Mouse (Mus musculus) embryo, embryonic 10.5 days (tissue): ENCODE results near the gene Tcf7l1.

ENCODE experiments used
- DNase-seq: peaks from one replicate; pipeline ENCODE4 v3.0.0-alpha.2; 2015; ENCODE audit warnings: low spot score

Tcf7l1 gene

DNA sequence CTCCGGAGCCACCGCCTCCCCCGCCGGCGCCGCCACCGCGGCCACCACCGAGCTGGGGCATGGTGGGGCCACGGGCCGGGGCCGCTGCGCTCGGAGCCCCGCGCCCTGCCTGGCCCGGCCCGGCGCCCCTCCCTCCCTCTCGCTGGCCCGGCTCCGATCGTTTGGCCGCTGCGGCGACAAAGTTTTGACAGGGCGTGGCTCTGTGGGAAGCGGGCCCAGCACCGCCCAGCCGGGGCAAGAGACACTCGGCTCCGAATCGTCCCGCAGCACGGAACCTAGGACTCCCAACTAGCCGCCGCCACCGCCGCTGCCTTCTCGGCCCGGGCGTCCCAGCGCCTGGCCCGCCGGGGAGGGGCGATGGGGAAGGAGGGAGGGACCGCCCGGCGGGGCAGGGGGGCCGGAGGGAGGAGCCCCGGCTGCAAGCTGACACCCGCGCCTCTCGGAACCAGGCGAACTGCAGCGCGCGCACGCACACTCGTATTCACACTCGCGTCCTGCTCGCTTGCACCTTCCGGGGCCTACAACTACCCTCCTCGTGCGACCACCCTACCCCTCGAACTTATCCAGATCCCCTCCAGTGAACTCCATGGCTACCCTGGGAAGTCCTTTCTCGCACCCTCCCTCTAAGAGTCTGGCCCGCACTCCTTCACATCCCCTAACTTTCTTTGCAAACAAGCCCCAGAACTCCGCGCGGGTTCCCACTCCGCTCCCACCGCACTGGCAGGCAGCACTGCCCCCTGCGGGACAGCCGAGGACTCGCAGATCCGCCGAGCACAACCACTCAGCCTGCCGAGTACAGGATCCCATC, at the start of gene Tcf7l1:
Gene Tcf7l1, minus strand, starts transcription at position 363 of the 808 bp plus-strand sequence.
- peak; percentile 94 for DNase-seq

DNA sequence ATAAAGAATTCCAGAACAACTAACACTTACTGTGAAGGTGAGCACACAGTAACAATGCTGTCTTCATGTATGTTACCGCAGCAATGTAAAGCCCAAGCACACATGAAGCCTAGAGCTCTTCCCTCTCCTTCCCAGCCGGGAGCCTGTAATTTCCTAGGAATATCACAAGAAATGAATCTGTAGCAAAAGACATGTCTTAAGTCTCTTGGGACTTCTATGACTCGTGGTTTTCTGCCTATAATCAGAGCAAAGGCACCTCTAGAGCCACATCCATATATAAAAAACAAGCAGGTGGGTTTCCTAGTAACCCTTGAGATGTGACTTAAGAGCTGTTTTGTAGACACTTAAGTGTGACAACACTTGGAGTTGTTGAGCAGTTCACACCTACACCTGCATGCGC, 48.7 kb upstream of the Tcf7l1 start:
- no peak for DNase-seq

DNA sequence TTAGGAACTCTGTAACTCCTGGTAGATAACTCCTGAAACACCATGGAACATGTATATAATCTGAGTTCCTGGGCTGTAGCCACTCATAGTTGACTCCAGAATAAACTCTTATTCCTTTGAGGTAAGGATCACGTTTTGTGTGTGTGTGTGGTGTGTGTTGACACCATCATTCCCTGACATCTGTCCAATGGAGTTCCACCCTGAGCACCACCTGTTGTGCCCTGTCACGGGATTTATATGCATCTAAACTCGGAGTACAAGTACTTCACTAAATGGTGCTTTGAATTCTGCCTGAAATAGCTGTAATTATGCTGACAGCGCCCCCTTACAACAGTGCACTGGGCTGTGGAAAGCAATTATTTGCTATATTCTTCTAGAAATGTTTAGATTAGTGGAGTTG, 45.5 kb upstream of the Tcf7l1 start:
- DNase-seq = no peak

DNA sequence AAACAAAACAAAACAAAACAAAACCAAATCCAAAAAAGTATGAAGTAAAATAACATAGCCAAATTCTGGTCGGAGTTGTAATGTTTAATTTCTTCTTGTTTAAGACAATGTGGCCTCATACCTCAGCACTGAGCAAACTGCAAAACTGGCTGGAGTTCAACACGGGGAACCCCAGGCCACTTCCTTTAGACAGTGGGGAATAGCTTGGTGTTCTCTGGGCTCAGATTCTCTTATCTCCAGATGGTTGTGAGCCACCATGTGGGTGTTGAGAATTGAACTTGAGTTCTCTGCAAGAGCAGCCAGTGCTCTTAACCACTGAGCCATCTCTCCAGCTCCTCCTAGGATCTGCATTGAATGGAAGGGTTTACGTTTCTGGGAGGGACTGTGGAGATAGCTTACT, 42.8 kb upstream of the Tcf7l1 start:
- DNase-seq = no peak

DNA sequence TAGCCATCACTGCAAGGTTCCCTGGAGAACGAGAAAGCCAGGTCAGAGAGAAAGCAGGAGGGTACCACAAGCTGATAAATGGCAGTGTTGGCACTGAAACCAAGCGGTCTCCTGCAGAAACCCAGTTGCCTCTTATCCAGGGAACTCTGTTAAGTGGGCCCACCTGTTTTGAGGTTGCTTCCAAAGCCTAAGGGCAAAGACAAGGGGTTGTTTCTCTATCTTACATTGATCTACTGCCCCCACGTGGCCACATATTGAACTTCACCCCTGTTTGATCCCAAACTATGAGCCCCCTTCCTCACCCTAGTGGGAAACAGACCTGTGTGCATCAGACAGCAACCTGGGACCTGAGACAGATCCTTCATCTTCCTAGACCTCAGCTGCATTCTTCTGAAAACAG, 42.2 kb upstream of the Tcf7l1 start:
- peak; percentile 91 for DNase-seq

DNA sequence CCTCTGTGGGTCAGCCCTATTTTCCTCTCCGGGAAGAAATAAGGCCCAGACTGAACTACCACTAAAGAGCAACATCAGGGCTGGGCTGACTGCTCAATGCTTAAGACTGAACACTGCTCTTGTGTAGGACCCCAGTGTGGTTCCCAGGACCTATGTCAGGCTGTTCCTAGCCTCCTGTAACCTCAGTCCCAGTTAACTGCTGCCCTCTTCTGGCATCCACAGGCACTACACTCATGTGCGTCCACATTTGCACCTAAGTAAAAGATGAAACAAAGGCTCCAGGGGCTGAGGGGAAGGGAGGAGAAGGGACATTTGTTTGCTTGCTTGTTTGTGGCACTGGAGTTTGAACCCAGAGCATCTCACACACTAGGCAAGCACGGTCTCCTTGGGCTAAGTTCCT, 39.8 kb upstream of the Tcf7l1 start:
- DNase-seq = peak; percentile 59

DNA sequence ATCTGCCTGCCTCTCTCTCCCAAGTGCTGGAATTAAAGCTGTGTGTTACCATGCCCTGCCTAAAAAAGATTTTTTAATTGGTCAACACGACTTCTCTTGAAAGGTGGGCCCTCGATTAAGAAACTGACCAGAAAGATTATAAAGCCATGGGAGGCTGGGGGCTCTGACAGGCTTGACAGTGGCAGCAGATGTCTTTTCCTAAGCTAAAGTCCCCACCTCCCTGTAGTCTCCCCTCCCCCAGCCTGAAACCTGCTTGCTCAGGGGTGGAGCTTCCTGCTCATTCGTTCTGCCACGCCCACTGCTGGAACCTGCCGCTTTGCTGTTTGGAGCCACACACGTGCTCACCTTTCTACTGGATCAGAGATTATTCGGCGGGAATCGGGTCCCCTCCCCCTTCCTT, 39.0 kb upstream of the Tcf7l1 start:
- DNase-seq = peak; percentile 21

DNA sequence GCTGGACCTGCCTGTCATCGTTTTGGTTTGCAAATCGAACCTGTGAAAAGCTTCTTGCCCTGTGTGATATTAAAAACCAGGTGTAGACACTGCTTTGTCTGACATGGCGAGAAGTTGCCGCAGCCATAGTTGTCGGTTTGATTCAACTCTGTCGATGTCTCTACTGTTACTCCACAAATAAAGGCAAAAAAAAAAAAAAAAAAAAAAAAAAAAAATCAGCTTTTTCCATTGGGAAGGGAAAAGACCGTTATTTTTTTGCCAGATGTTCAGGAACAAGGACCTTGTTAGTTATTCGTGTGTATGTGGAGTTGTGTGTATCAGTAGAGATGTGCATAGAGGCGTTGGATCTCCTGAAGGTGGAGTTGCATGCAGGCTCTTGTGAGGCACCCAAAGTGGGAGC, 36.7 kb upstream of the Tcf7l1 start:
- DNase-seq = no peak

DNA sequence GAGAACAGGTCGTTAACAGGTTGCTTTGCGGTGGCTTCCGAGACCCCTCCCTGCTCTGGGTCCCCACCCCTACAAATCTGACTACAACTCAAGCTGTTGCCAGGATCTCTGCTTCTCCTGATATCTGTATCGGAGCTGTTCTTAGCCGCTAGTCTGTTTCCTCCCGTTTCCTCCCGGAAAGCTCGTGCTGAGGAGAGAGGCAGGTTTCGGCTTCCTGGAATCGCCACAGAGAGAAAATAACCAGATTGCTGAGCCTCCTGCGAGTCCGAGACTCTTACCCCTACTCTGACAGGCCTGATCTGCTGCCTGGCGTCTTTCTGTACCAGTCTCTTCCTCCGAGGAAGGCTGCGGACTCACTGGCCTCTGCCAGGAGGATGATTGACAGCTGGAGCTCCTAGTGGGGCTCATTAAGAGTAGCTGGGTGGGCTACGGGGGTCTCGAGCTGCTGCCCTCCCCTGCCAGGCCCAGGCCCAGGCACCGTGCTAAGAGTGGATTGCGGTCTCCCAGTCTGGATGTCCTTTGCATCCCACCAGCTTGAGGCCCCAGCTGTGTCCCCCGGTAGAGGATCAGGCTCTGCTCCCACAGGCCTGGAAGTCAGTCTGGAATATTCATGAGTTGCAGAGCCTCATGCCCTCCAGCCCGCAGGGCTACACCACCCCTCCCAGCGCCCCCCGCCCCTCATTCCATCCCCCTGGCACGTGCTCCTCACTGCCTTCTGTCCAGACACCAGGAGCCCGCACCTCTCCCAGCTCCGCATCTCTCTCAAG, 36.1 kb upstream of the Tcf7l1 start:
- peak; percentile 39 for DNase-seq

DNA sequence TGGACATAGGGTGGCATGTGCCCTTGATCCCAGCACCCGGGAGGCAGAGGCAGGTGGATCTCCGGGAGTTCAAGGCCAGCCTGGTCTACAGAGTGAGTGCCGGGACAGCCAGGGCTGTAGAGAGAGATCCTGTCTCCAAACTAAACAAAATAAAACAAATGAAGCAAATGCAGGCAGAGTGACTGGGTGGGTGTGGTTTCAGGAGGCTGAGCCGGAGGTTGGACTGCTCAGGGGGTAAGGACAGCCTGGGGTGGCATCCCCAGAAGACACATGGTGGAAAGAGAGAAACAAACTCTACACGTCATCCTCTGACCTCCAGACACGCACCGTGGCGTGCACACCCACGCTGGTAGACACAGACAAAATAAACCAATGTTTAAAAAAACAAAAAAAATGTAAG, 24.4 kb upstream of the Tcf7l1 start:
- DNase-seq = no peak

DNA sequence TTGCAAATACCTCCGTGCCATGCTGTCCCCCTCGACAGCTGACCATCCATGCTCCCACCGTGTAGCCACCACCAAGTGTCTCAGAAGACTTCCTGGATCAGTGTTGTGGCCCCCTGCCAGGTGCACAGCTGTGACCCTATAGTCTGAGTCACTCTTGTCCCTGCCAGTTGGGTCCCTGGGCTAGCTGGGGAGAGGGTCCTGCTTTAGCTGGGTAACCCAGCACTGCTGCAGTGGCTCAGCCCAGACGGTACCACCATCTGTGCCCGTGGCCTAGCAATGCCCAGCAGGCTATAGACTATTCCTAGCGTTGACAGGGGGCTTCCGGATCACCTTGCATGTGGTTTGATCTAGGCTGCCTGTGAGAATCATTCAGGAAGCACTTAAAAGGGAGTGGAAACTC, 21.2 kb upstream of the Tcf7l1 start:
- no peak for DNase-seq

DNA sequence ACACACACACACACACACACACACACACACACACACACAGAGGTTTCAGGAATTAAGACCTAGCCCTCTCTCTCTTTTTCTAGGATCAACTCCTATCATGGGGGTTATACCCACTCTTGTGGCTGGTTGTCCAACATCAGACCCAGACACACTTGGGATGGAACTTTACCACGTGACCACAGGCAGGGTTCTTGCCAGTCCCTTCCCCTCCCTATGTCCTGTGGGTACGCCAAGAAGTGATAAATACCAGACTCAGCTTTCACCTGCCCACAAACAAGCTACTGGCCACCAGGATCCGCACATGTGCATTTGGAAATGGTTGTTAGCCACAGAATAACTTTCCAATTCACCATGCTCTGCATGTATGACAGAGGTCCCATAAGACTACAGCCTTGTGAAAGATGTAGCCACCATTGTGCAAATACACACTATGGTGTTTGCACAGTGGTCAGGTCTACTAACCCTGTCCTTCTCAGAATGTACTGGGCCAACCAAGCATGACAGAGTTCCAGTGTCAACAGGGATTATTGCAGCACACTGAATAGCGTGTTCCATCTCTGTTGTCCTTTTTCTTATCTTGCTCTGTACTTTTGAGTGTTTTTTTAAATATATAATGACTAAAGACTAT, 20.6 kb upstream of the Tcf7l1 start:
- DNase-seq = no peak

DNA sequence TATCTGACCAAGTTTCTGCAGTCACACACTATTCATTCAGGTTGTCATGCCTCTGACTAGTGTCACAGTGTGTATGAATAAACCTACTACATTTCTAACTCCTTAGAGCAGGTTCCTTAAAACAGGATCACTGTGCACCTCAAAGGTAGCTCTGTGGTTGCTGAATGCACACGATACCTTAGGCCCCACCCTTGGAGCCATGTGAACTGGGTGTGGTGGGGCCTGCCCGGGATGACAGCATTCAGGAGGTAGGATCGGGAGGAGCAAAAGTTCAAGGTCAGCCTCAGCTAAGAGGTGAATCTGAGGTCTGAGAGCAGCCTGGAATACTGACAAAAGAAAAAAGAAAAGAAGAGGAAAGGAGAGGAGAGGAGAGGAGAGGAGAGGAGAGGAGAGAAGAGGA, 19.3 kb upstream of the Tcf7l1 start:
- DNase-seq = no peak

DNA sequence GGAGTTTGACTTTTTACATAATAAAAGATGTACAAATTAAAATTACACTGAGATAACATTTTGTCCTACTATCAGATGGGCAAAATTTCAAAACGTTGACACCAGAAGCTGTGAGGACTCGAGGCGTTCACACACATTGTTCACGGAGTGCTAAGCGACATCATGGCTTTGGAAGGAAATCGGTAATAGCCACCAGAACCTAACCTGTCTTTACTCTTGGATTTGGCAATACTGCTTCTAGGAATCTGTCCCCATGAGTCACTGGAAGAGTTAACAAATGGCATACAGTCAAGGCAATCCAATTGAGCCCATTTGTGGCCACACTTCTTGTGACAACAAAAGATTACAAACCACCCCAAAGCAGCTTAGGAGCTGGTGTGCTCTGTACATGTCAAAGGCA, 14.6 kb upstream of the Tcf7l1 start:
- no peak for DNase-seq

DNA sequence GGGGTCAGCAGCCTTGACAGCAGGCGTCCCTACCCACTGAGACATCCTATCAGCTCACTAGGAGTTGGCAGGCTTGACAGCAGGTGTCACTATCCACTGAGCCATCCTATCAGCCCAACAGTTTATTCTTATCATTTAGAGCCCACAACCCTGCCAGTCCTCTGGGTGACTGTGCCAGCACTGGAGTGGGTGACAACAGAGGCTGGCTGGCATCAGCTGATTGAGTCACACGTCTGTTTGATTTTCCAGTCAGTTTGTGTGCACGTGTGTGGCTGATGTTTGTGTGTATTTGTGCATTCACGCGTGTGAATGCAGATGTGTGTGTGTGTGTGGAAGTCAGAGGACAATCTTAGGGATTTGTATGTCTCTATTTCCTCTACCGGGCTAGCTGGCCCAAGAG, 13.1 kb upstream of the Tcf7l1 start:
- DNase-seq = no peak

DNA sequence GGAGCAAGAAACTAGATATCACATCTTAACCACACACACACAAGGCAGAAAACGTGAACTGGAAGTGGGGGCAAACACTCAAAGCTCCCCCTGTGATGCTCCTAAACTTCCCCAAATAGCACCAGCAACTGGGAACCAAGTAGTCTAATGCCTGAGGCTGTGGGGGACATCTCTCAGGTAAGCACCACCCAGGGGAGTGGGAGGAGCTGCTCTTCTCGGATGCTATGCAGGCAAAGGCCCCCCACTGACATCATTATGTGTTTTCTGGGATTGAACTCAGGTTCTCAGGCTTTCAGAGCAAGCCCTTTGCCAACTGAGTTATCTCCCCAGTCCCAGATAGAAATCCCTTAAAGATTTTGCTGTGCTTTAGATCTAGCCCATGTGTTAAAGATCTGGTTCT, 11.6 kb upstream of the Tcf7l1 start:
- DNase-seq = no peak

DNA sequence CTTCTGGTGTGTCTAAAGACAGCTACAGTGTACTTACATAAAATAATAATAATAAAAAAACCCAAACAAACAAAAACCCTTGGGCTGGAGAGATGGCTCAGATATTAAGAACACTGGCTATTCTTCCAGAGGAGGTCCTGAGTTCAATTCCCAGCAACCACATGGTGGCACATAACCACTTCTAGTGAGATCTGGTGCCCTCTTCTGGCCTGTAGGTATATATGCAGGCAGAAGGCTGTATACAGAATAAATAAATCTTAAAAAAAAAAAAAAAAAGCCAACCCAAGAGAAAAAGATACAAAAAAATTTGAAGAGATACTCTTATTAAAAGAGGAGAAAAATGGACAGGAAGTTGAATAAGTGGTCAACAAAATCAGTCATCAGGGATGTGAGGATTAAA, 8.7 kb upstream of the Tcf7l1 start:
- DNase-seq = no peak

DNA sequence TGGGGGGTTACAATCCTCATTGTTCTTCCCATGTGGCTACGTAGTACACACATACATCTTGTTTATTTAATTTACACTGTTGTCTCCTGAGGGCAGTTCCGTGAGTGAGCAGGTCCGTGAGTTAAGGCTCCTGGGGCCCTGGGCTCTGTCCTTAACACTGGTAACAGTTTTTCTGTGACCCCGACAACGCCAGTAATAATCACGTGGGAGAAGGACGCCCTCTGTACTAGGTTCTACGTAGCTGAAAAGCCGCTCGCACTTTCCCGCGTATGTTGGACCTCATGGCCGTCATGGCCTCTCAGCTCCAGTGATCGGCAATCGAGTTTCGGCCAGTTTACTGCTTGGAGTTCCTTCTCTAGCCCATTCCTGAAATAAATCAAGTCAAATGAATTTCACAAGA, 6.4 kb upstream of the Tcf7l1 start:
- no peak for DNase-seq

DNA sequence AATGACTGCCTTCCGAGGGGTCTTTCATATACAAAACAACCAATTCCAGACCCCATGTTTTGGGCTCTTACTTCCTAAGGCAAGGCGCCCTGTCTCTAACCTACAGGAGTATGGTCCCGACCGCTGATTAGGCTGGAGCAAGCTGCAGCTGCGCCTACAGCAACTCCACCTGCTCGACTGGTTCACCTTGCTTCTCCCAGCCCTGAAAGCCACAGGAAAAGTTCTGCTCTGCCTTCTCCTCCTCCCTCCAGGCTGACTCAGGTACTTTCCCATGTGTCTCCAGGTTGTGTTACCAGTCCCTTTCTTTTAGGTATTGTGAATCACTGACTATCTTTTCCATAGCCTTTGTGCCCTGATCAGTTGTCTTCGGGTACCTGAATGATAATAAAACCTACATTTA, 5.8 kb upstream of the Tcf7l1 start:
- DNase-seq = no peak

DNA sequence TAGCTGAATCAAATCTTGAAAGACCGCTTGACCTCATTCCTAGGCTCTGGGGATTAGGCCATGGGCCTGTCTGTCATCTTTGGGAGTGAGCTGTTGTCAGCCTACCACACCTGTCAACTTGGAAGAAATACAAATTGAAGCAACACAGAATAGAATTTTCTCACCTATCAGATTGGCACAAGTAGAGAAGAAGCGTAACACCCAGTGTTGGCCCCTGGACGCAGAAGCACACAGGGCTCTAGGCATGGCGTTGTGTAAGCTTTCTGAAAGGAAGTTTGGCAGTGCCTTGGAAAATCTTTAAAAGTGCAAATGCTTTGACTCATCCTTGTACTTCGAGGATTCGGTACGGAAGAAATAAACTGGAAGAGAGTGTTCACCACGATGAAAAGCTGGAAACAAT, 3.6 kb upstream of the Tcf7l1 start:
- DNase-seq = no peak

DNA sequence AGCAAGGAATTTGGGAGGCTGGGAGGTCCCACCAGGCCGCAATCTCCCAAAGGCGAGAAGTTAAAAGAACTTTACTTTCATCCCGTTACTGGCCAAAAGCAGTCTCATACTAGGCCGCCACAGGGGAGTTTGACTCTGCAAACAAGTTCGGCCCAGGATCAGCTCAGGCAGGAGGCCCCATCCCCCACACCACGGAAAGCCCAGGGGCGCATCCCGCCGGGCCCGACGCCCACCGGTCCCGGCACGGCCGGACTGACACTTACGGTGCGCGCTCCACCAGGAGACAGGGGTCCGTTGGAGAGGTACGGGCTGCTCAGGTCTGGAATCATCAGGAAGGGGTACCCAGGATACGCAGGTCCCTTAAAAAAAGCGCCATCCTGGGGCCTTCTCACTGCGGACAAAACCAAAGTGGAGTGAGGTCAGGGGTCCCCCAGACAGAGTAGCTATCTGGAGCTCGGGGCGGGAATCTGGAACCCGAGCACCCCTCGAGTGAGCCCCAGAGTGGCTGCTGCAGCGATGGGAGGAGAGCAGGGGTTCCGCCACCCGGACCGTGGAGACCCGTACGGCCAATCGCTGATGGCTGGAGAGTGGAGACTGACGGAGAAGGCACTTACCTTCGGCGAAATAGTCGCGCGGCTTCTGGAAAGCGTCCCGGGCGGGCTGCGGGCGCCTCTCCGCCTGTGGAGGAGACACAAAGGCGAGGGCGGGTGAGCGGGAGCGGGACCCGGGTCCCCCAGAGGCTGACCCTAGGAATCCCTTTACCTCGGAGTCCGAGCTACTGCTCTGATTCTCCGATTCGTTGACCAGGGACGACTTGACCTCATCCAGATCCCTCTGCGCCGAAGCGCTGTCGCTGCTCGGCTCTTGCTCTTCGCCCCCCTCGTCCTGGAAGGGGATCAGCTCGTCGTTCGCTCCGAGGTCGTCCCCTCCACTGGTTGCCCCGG, 834 bp downstream of the Tcf7l1 start:
- DNase-seq = peak; percentile 73

DNA sequence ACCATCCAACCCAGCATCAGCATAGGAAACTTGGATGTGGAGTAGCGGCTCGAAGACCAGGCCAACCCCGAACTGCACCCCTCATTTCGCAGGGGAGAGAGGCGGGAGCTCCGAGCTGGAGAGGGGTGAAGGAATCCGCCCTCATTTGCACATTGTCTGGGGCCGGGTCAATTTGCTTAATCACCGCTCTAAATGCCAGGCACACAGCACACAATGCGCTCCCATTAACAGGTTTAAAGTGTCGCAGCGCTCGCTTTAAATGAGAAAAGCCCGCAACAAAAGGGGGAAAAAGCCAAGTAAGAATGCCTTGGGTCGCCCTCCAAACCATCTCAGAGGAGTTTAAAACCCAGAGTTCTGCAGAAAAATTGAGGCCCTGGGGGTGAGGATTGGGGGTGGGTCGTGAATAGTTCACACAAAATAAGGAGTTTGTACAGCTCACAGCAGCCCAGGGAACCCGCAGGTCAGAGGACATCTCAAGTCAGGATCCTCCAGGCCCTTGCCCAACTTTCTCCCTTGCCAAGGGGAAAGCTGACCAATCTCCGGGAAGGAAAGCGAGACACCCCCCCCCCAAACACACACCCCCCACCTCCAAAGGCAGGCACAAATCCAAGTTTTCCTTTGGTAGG, 1.6 kb downstream of the Tcf7l1 start:
- DNase-seq = peak; percentile 65
